Mouse (Mus musculus): Measurements from ENCODE around the gene Trappc2l. TPM values are rescaled to one million over a fixed set of nuclear protein-coding genes. Genes with fewer than 3 reads are reported as not detected.

The Trappc2l gene
- polyA plus RNA-seq, 1 experiment from 2014 or later = 43.7 TPM

- H3K36me3 ChIP-seq (ENCODE audit: control insufficient read depth, insufficient read depth, low read length) = peaks cover 9% of the 10 kb centered on the region
- peak within 1 kb of the TSS; percentile 84 for H3K4me2 ChIP-seq
- peak within 1 kb of the TSS; percentile 86 for H3K9ac ChIP-seq (ENCODE audit: low read length)
- ATAC-seq (ENCODE audit: low FRiP score) = peak; percentile 88
- peaks cover 22% of the 10 kb centered on the region for H3K4me1 ChIP-seq (ENCODE audit: control insufficient read depth, insufficient read depth, low read length)
- H3K9me3 ChIP-seq (ENCODE audit: control insufficient read depth, low read length) = no peaks in the 10 kb centered on the region
- peak within 1 kb of the TSS; percentile 66 for H3K4me3 ChIP-seq (ENCODE audit: low read depth, low read length)
- H3K27me3 ChIP-seq (ENCODE audit: control insufficient read depth, insufficient read depth, low read length) = no peaks in the 10 kb centered on the region
- WGBS = 0% methylated on average over 39 of the region's 39 CpGs
- peak; percentile 99 for DNase-seq (ENCODE audit: low spot score, missing footprints)
- no peak within 1 kb of the TSS for H3K27ac ChIP-seq (ENCODE audit: low read depth, low read length)
Measured at GRCm38 (mm10) chr8:122576648-122577022, 34.8 kb upstream of the Trappc2l start, which contains the start of gene Aprt. TSS of gene Aprt (minus strand) at chr8:122576909.

- Histone ChIP-seq H3K9ac (ENCODE audit: low read length) (peak overlapping the region; percentile 86), H3K27ac (ENCODE audit: low read depth, low read length) (no peak overlapping the region), H3K9me3 (ENCODE audit: control insufficient read depth, low read length) (no peaks in the 10 kb centered on the region), H3K4me2 (peak overlapping the region; percentile 84), H3K36me3 (ENCODE audit: control insufficient read depth, insufficient read depth, low read length) (peaks cover 5% of the 10 kb centered on the region), H3K4me1 (ENCODE audit: control insufficient read depth, insufficient read depth, low read length) (peaks cover 22% of the 10 kb centered on the region), H3K27me3 (ENCODE audit: control insufficient read depth, insufficient read depth, low read length) (no peaks in the 10 kb centered on the region), H3K4me3 (ENCODE audit: low read depth, low read length) (peak overlapping the region; percentile 66; the same call in 1 of the 2 replicates)
- 45% methylated on average over 10 of the region's 10 CpGs for WGBS
- DNase-seq (ENCODE audit: low spot score, missing footprints) (no peak), ATAC-seq (ENCODE audit: low FRiP score) (peak; percentile 15)
Measured at GRCm38 (mm10) chr8:122577116-122577515, 34.3 kb upstream of the Trappc2l start.

- WGBS = 37% methylated on average over 7 of the region's 7 CpGs
- Histone ChIP-seq H3K27me3 (ENCODE audit: control insufficient read depth, insufficient read depth, low read length) (no peaks in the 10 kb centered on the region), H3K4me1 (ENCODE audit: control insufficient read depth, insufficient read depth, low read length) (peaks cover 22% of the 10 kb centered on the region), H3K4me2 (no peak overlapping the region), H3K9ac (ENCODE audit: low read length) (no peak overlapping the region), H3K27ac (ENCODE audit: low read depth, low read length) (no peak overlapping the region), H3K9me3 (ENCODE audit: control insufficient read depth, low read length) (no peaks in the 10 kb centered on the region), H3K36me3 (ENCODE audit: control insufficient read depth, insufficient read depth, low read length) (0 out of 2 replicates have a peak, but pooled peaks cover under 1% of the 10 kb centered on the region), H3K4me3 (ENCODE audit: low read depth, low read length) (no peak overlapping the region)
- no peak for DNase-seq (ENCODE audit: low spot score, missing footprints)
- no peak for ATAC-seq (ENCODE audit: low FRiP score)
Measured at GRCm38 (mm10) chr8:122579196-122579595, 32.2 kb upstream of the Trappc2l start.

GRCm38 (mm10) chr8:122580926-122581325 is 30.5 kb upstream of the Trappc2l start:
- WGBS = 78% methylated on average over 13 of the region's 15 CpGs
- ATAC-seq (ENCODE audit: low FRiP score) (no peak), DNase-seq (ENCODE audit: low spot score, missing footprints) (no peak)
- no peak overlapping the region for H3K27ac ChIP-seq (ENCODE audit: low read depth, low read length)
- H3K9me3 ChIP-seq (ENCODE audit: control insufficient read depth, low read length) = no peaks in the 10 kb centered on the region
- no peak overlapping the region for H3K4me3 ChIP-seq (ENCODE audit: low read depth, low read length)
- no peak overlapping the region for H3K9ac ChIP-seq (ENCODE audit: low read length)
- no peaks in the 10 kb centered on the region for H3K36me3 ChIP-seq (ENCODE audit: control insufficient read depth, insufficient read depth, low read length)
- no peaks in the 10 kb centered on the region for H3K27me3 ChIP-seq (ENCODE audit: control insufficient read depth, insufficient read depth, low read length)
- H3K4me1 ChIP-seq (ENCODE audit: control insufficient read depth, insufficient read depth, low read length) = peaks cover 10% of the 10 kb centered on the region
- H3K4me2 ChIP-seq = no peak overlapping the region

- no peak overlapping the region for H3K4me2 ChIP-seq
- WGBS = 86% methylated on average over 9 of the region's 9 CpGs
- DNase-seq (ENCODE audit: low spot score, missing footprints) (no peak), ATAC-seq (ENCODE audit: low FRiP score) (no peak)
- no peaks in the 10 kb centered on the region for H3K9me3 ChIP-seq (ENCODE audit: control insufficient read depth, low read length)
- H3K9ac ChIP-seq (ENCODE audit: low read length) = no peak overlapping the region
- no peak overlapping the region for H3K4me3 ChIP-seq (ENCODE audit: low read depth, low read length)
- H3K36me3 ChIP-seq (ENCODE audit: control insufficient read depth, insufficient read depth, low read length) = no peaks in the 10 kb centered on the region
- no peaks in the 10 kb centered on the region for H3K27me3 ChIP-seq (ENCODE audit: control insufficient read depth, insufficient read depth, low read length)
- no peak overlapping the region for H3K27ac ChIP-seq (ENCODE audit: low read depth, low read length)
- H3K4me1 ChIP-seq (ENCODE audit: control insufficient read depth, insufficient read depth, low read length) = no peaks in the 10 kb centered on the region
Measured at GRCm38 (mm10) chr8:122584981-122585380, 26.5 kb upstream of the Trappc2l start.

- H3K9ac ChIP-seq (ENCODE audit: low read length) = no peak overlapping the region
- no peaks in the 10 kb centered on the region for H3K36me3 ChIP-seq (ENCODE audit: control insufficient read depth, insufficient read depth, low read length)
- H3K27me3 ChIP-seq (ENCODE audit: control insufficient read depth, insufficient read depth, low read length) = no peaks in the 10 kb centered on the region
- no peaks in the 10 kb centered on the region for H3K9me3 ChIP-seq (ENCODE audit: control insufficient read depth, low read length)
- H3K4me1 ChIP-seq (ENCODE audit: control insufficient read depth, insufficient read depth, low read length) = no peaks in the 10 kb centered on the region
- DNase-seq (ENCODE audit: low spot score, missing footprints) (no peak), ATAC-seq (ENCODE audit: low FRiP score) (no peak)
- WGBS = 73% methylated on average over 14 of the region's 14 CpGs
- H3K4me2 ChIP-seq = no peak overlapping the region
- H3K27ac ChIP-seq (ENCODE audit: low read depth, low read length) = no peak overlapping the region
- no peak overlapping the region for H3K4me3 ChIP-seq (ENCODE audit: low read depth, low read length)
Measured at GRCm38 (mm10) chr8:122585411-122585891, 26.0 kb upstream of the Trappc2l start.

- no peaks in the 10 kb centered on the region for H3K27me3 ChIP-seq (ENCODE audit: control insufficient read depth, insufficient read depth, low read length)
- no peaks in the 10 kb centered on the region for H3K36me3 ChIP-seq (ENCODE audit: control insufficient read depth, insufficient read depth, low read length)
- WGBS = 74% methylated on average over 7 of the region's 7 CpGs
- H3K9me3 ChIP-seq (ENCODE audit: control insufficient read depth, low read length) = no peaks in the 10 kb centered on the region
- no peak overlapping the region for H3K27ac ChIP-seq (ENCODE audit: low read depth, low read length)
- no peak overlapping the region for H3K9ac ChIP-seq (ENCODE audit: low read length)
- no peak overlapping the region for H3K4me2 ChIP-seq
- no peak overlapping the region for H3K4me3 ChIP-seq (ENCODE audit: low read depth, low read length)
- ATAC-seq (ENCODE audit: low FRiP score) = no peak
- no peak for DNase-seq (ENCODE audit: low spot score, missing footprints)
- no peaks in the 10 kb centered on the region for H3K4me1 ChIP-seq (ENCODE audit: control insufficient read depth, insufficient read depth, low read length)
Measured at GRCm38 (mm10) chr8:122586171-122586570, 25.3 kb upstream of the Trappc2l start.

GRCm38 (mm10) chr8:122586749-122587148 is 24.7 kb upstream of the Trappc2l start:
- ATAC-seq (ENCODE audit: low FRiP score) (no peak), DNase-seq (ENCODE audit: low spot score, missing footprints) (no peak)
- Histone ChIP-seq H3K9me3 (ENCODE audit: control insufficient read depth, low read length) (no peaks in the 10 kb centered on the region), H3K4me2 (no peak overlapping the region), H3K4me3 (ENCODE audit: low read depth, low read length) (no peak overlapping the region), H3K27me3 (ENCODE audit: control insufficient read depth, insufficient read depth, low read length) (no peaks in the 10 kb centered on the region), H3K9ac (ENCODE audit: low read length) (no peak overlapping the region), H3K4me1 (ENCODE audit: control insufficient read depth, insufficient read depth, low read length) (no peaks in the 10 kb centered on the region), H3K36me3 (ENCODE audit: control insufficient read depth, insufficient read depth, low read length) (no peaks in the 10 kb centered on the region), H3K27ac (ENCODE audit: low read depth, low read length) (no peak overlapping the region)
- WGBS = 87% methylated on average over 9 of the region's 10 CpGs

- no peak for ATAC-seq (ENCODE audit: low FRiP score)
Measured at GRCm38 (mm10) chr8:122593240-122593639, 18.2 kb upstream of the Trappc2l start.

More at GRCm38 (mm10) chr8:122593240-122593639, 18.2 kb upstream of the Trappc2l start:
- Histone ChIP-seq H3K4me3 (ENCODE audit: low read depth, low read length) (no peak overlapping the region), H3K36me3 (ENCODE audit: control insufficient read depth, insufficient read depth, low read length) (no peaks in the 10 kb centered on the region), H3K9me3 (ENCODE audit: control insufficient read depth, low read length) (no peaks in the 10 kb centered on the region), H3K27ac (ENCODE audit: low read depth, low read length) (no peak overlapping the region), H3K4me2 (no peak overlapping the region), H3K27me3 (ENCODE audit: control insufficient read depth, insufficient read depth, low read length) (no peaks in the 10 kb centered on the region), H3K9ac (ENCODE audit: low read length) (no peak overlapping the region), H3K4me1 (ENCODE audit: control insufficient read depth, insufficient read depth, low read length) (no peaks in the 10 kb centered on the region)
- 78% methylated on average over 12 of the region's 12 CpGs for WGBS
- DNase-seq (ENCODE audit: low spot score, missing footprints) = no peak

All from midbrain, embryonic 11.5 days (tissue).